Mouse (Mus musculus): ENCODE data around the gene Rab37. TPM values are rescaled to one million over a fixed set of nuclear protein-coding genes. Genes with fewer than 3 reads are reported as not detected.
A peak's percentile ranks its signal among the peaks of the same experiment; 100 is the strongest.

Rab37 gene
- polyA plus RNA-seq, 1 experiment from 2014 or later = 1.8 TPM

DNA sequence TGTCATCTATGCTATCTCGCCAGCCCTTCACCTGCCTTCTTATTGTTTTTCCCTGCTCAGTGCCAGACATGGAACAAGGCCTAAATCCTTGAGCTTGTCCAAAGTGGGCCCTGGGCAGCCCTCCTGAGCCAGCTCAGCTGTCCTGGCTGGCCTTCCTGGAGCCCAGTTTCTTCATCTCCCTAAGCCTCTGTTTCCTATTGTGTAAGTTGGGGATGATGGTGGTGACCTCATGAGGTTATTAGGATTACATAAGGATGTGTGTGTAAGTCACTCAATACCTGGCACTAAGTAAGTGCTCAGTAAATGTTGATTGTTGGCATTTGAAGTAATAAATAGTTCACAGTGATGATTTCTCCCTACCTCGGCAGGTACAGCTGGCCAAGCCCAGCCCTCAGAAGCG, 75.5 kb downstream of the Rab37 start:
- Histone ChIP-seq H3K27me3 (replicated peaks) (no peaks in the 10 kb centered on the region), H3K4me1 (replicated peaks) (peaks cover 34% of the 10 kb centered on the region), H3K36me3 (no peaks in the 10 kb centered on the region), H3K4me2 (no peak overlapping the region), H3K9ac (no peak overlapping the region), H3K4me3 (no peak overlapping the region), H3K9me3 (replicated peaks) (no peaks in the 10 kb centered on the region), H3K27ac (ENCODE audit: poor library complexity, severe bottlenecking) (no peak overlapping the region)
- no peak for ATAC-seq (ENCODE audit: insufficient number of reproducible peaks, low FRiP score)
- 87% methylated on average over 3 of the region's 3 CpGs for WGBS

DNA sequence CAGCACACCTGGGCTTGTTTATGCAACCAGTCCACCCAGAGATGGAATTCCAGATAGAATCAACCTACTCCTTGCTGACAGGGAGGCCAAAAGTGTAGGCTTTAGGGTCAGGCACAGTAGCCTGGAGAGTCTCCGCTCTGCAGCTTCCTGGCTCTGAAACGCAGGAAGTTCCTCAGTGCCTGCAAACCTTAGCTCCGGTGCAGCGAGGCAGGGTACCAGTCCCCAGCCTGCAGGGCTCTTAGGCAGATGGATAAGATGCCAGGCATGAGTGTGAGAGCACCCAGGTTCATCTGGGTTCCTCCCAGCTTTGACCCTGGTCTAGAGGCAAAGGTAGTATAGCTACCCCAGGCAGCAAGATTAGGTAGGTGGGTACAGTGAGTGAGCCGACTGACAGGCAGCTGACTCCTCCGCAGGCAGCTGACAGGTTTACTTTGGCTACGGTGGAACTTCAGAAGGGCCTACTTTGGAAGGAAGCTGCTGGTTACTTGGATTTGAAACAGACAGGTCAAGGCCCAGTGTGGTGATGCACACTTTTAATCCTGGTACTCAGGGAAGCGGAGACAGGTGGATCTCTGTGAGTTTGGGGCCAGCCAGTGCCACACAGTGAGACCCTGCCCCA, 76.5 kb downstream of the Rab37 start:
- Histone ChIP-seq H3K9me3 (replicated peaks) (no peaks in the 10 kb centered on the region), H3K36me3 (no peaks in the 10 kb centered on the region), H3K4me3 (no peak overlapping the region), H3K27ac (ENCODE audit: poor library complexity, severe bottlenecking) (no peak overlapping the region), H3K4me2 (no peak overlapping the region), H3K9ac (no peak overlapping the region), H3K4me1 (replicated peaks) (peaks cover 34% of the 10 kb centered on the region), H3K27me3 (replicated peaks) (no peaks in the 10 kb centered on the region)
- 70% methylated on average over 8 of the region's 8 CpGs for WGBS
- ATAC-seq (ENCODE audit: insufficient number of reproducible peaks, low FRiP score) = no peak

DNA sequence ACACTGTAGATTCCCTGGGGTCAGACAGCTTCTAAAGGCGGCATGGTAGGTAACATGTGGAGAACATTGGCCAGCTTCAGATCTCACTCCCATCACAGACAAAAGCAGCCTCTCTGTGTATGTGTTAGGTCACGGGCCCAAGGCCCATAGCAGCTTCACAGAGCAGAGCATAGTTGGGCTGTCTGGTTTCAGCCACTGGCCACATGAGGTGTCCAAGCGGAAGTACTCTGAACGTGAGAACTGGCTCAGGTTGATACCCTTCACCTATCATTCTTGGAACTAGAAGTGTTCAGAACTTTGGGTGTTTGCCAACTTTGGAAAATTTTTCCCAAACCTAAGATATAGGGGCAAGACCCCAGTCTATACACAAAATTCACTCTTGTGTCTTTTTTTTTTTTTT, 78.2 kb downstream of the Rab37 start:
- no peaks in the 10 kb centered on the region for H3K9me3 ChIP-seq (replicated peaks)
- no peak for ATAC-seq (ENCODE audit: insufficient number of reproducible peaks, low FRiP score)
- H3K4me1 ChIP-seq (replicated peaks) = peaks cover 44% of the 10 kb centered on the region
- no peak overlapping the region for H3K4me3 ChIP-seq
- peaks cover 9% of the 10 kb centered on the region; the same call in 1 of the 2 replicates for H3K27me3 ChIP-seq (replicated peaks)
- no peaks in the 10 kb centered on the region for H3K36me3 ChIP-seq
- H3K27ac ChIP-seq (ENCODE audit: poor library complexity, severe bottlenecking) = no peak overlapping the region
- H3K4me2 ChIP-seq = no peak overlapping the region
- no peak overlapping the region for H3K9ac ChIP-seq
- 85% methylated on average over 4 of the region's 4 CpGs for WGBS

GRCm38 (mm10) chr11:115171125-115171524, 79.9 kb downstream of the Rab37 start:
- Histone ChIP-seq H3K27me3 (replicated peaks) (peaks cover 17% of the 10 kb centered on the region; the same call in 1 of the 2 replicates), H3K9me3 (replicated peaks) (no peaks in the 10 kb centered on the region), H3K9ac (no peak overlapping the region), H3K4me1 (replicated peaks) (peaks cover 46% of the 10 kb centered on the region), H3K4me2 (no peak overlapping the region), H3K27ac (ENCODE audit: poor library complexity, severe bottlenecking) (no peak overlapping the region), H3K4me3 (no peak overlapping the region), H3K36me3 (no peaks in the 10 kb centered on the region)
- 52% methylated on average over 8 of the region's 8 CpGs for WGBS
- no peak for ATAC-seq (ENCODE audit: insufficient number of reproducible peaks, low FRiP score)

- no peak overlapping the region for H3K27ac ChIP-seq (ENCODE audit: poor library complexity, severe bottlenecking)
- H3K4me2 ChIP-seq = peak overlapping the region; percentile 16; the same call in 1 of the 2 replicates
- no peaks in the 10 kb centered on the region for H3K36me3 ChIP-seq
- H3K4me1 ChIP-seq (replicated peaks) = peaks cover 56% of the 10 kb centered on the region
- ATAC-seq (ENCODE audit: insufficient number of reproducible peaks, low FRiP score) = peak; percentile 31; the same call in 1 of the 2 replicates
- 35% methylated on average over 4 of the region's 4 CpGs for WGBS
- H3K9ac ChIP-seq = no peak overlapping the region
- H3K27me3 ChIP-seq (replicated peaks) = peaks cover 21% of the 10 kb centered on the region
- no peaks in the 10 kb centered on the region for H3K9me3 ChIP-seq (replicated peaks)
- no peak overlapping the region for H3K4me3 ChIP-seq
Observed at GRCm38 (mm10) chr11:115172825-115173287, 81.6 kb downstream of the Rab37 start.

GRCm38 (mm10) chr11:115173549-115174339, 82.5 kb downstream of the Rab37 start:
- WGBS = 20% methylated on average over 16 of the region's 16 CpGs
- H3K4me3 ChIP-seq = no peak overlapping the region
- H3K9me3 ChIP-seq (replicated peaks) = no peaks in the 10 kb centered on the region
- no peak for ATAC-seq (ENCODE audit: insufficient number of reproducible peaks, low FRiP score)
- peaks cover 56% of the 10 kb centered on the region for H3K4me1 ChIP-seq (replicated peaks)
- H3K27ac ChIP-seq (ENCODE audit: poor library complexity, severe bottlenecking) = no peak overlapping the region
- no peak overlapping the region for H3K4me2 ChIP-seq
- H3K9ac ChIP-seq = peak overlapping the region; percentile 8; the same call in 1 of the 2 replicates
- no peaks in the 10 kb centered on the region for H3K36me3 ChIP-seq
- peaks cover 21% of the 10 kb centered on the region for H3K27me3 ChIP-seq (replicated peaks)

DNA sequence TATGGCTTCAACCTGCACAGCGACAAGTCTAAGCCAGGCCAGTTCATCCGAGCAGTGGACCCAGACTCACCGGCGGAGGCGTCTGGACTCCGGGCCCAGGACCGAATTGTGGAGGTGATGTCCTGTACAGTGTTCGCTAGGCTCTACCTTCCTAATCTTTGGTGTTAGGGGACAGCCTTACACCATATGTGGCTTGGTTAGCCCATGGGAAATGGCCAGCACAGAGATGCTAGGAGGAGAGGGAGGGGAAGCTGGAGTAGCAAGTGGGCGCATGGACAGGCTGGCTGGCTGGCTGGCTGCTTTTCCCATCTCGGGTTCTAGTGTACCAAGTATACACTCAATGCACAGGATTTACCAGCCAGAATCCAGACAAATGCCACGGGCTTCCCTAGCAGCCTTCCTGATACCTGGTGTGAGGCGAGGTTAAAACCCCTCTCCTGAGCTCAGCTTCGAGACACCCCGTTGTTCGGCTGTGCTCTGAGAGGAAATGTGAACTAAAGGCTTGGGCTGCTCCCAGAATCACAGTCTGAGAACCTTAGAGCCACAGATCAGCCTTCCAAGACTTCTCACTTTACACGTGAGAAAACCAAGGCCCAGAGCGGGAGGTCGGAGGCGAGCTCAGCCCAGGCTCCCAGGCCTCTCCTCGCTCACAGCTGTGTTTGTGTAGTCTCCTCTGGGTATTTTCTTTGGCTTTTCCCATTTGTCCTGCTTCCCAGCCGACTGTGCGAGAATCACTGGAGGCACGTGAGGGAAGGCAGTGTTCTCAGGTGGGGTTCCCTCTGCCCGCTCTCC, 85.4 kb downstream of the Rab37 start:
- no peak overlapping the region for H3K4me2 ChIP-seq
- ATAC-seq (ENCODE audit: insufficient number of reproducible peaks, low FRiP score) = no peak

DNA sequence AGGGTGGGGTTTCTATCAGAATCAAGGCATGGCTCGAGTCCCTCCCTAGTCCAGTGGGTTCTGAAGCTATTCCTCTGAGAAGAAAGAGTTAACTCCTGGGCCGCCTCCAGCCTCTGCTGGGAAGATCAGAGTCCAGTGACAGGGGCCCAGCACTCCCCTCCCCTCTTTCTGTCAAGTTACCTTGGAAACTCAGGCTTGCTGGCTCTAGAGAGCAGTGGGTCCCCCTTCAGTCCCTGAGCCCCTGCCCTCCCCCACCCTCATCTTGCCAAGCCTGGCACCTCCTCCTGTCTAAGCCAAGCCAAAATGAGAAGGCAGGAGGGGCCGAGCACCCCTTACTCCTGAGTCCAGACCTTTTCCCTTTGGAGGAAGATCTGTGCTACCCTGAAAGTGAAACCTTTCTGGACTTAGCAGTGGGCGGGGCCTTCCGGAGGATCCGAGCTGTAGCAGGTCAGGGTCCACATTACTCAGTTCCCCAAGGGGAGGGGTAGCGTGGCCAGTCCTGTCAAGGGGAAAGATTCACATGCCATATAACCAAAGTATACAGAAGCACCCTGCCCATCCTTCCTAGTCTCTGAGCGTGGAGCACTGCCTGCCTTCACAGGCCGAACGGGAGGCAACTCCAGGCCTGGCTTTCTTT, 86.4 kb downstream of the Rab37 start:
- Histone ChIP-seq H3K9me3 (replicated peaks) (no peaks in the 10 kb centered on the region), H3K4me1 (replicated peaks) (peaks cover 40% of the 10 kb centered on the region), H3K36me3 (no peaks in the 10 kb centered on the region), H3K4me3 (no peak overlapping the region), H3K27me3 (replicated peaks) (peaks cover 21% of the 10 kb centered on the region), H3K27ac (ENCODE audit: poor library complexity, severe bottlenecking) (no peak overlapping the region), H3K4me2 (no peak overlapping the region), H3K9ac (0 out of 2 replicates have a peak overlapping the region, but pooled peaks have one; percentile 26)
- no peak for ATAC-seq (ENCODE audit: insufficient number of reproducible peaks, low FRiP score)
- WGBS = 47% methylated on average over 10 of the region's 10 CpGs

More for the DNA sequence above, 85.4 kb downstream of the Rab37 start:
- peaks cover 21% of the 10 kb centered on the region for H3K27me3 ChIP-seq (replicated peaks)
- H3K4me3 ChIP-seq = no peak overlapping the region
- no peaks in the 10 kb centered on the region for H3K36me3 ChIP-seq
- H3K9ac ChIP-seq = no peak overlapping the region
- H3K9me3 ChIP-seq (replicated peaks) = no peaks in the 10 kb centered on the region
- H3K4me1 ChIP-seq (replicated peaks) = peaks cover 50% of the 10 kb centered on the region
- 68% methylated on average over 24 of the region's 24 CpGs for WGBS
- no peak overlapping the region for H3K27ac ChIP-seq (ENCODE audit: poor library complexity, severe bottlenecking)

DNA sequence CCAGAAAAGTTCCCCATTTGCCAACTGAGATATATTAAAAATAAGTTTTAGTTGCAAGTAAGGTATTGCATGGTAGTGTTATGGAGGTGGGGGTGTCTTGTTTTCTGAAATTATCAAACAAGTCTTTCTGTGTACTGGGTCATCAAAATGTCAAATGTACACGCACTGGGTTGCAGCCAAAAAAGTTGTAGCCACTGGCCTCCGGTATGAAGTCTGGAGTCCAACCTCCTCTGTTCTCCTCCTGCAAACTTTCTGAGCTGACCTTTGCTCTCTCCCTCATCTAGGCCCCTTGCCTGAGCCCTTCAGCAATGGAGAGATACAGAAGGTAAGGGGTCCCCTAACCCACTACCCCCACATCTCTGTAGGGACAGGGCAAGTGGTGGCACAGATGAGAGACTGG, 87.5 kb downstream of the Rab37 start:
- 83% methylated on average over 2 of the region's 2 CpGs for WGBS
- H3K4me2 ChIP-seq = no peak overlapping the region
- no peaks in the 10 kb centered on the region for H3K36me3 ChIP-seq
- H3K4me1 ChIP-seq (replicated peaks) = peaks cover 29% of the 10 kb centered on the region
- H3K27me3 ChIP-seq (replicated peaks) = peaks cover 18% of the 10 kb centered on the region
- H3K9me3 ChIP-seq (replicated peaks) = no peaks in the 10 kb centered on the region
- no peak for ATAC-seq (ENCODE audit: insufficient number of reproducible peaks, low FRiP score)
- no peak overlapping the region for H3K4me3 ChIP-seq
- H3K9ac ChIP-seq = no peak overlapping the region
- no peak overlapping the region for H3K27ac ChIP-seq (ENCODE audit: poor library complexity, severe bottlenecking)

DNA sequence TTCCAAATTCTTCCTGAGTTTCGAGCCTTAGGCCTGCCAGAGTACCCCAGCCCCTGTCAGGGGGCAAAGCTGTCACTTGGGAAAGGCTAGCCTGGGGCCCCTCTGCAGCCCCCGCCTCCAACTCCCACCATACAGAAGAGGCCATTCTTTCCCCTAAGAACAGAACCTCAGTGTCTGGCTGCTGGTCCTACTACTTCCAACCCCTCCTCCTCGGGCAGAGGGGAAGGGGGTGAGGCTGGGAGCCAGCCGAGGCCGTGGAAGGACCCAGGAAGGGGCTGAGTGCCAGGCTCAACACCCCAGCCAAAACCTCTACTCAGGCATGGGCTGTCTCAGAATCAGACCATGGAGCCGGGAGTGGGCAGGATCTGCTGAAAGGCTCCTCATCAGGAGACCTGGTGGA, 88.0 kb downstream of the Rab37 start:
- Histone ChIP-seq H3K4me3 (no peak overlapping the region), H3K9me3 (replicated peaks) (no peaks in the 10 kb centered on the region), H3K27ac (ENCODE audit: poor library complexity, severe bottlenecking) (no peak overlapping the region), H3K27me3 (replicated peaks) (peaks cover 14% of the 10 kb centered on the region), H3K36me3 (no peaks in the 10 kb centered on the region), H3K4me1 (replicated peaks) (peaks cover 24% of the 10 kb centered on the region), H3K4me2 (no peak overlapping the region), H3K9ac (no peak overlapping the region)
- 67% methylated on average over 6 of the region's 6 CpGs for WGBS
- ATAC-seq (ENCODE audit: insufficient number of reproducible peaks, low FRiP score) = no peak
